Mouse (Mus musculus): ENCODE measurements around the gene Ica1. TPM values are rescaled to one million over a fixed set of nuclear protein-coding genes. Genes with fewer than 3 reads are reported as not detected.

Gene Ica1
- total RNA-seq, 2 experiments from 2014 or later = 1.5 to 1.7 TPM

- no peak for DNase-seq (ENCODE audit: low spot score)
Observed at GRCm38 (mm10) chr6:8744273-8744785, 34.0 kb downstream of the Ica1 start.

DNA sequence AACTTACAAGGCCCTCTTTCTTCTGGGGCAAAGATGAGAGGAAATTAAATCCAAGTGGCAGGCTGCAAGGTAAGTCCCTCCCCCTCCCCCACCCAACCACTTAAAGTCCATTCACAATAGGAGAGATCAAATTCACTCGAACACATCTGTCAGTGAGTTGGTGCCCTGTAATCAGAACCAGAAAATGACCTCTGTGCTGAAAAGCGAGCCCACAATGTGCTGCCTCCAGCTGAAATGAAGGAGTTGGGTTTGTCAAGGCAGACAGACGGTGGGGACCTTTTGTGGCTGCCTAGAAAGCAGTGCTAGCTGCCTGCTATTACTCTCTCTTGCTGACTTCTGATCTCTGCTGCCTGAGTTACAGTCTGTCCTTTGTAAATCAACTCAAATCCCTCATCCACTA lies 35.8 kb downstream of the Ica1 start:
- no peak for DNase-seq (ENCODE audit: low spot score)

DNA sequence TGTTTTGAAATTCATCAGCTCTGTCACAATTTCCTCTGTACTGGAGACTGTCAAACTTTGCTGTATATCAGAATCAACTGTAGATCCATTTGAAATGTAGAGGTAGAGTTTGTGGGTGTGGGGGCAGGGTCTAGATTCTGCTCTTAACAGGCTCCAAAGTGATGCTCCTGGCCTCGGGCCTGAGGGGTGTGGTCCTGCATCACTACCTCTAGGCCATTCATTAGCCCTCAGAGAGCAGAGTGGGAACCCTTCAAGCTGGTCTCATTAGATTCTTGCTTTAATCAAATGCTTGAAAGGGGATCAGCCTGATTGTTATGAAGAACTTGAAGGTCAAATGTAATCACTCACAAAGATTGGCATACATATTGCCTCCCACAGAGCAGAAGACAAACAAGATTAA lies 36.6 kb downstream of the Ica1 start:
- DNase-seq (ENCODE audit: low spot score) = no peak

GRCm38 (mm10) chr6:8740092-8740491 lies 38.2 kb downstream of the Ica1 start:
- DNase-seq (ENCODE audit: low spot score) = no peak

DNA sequence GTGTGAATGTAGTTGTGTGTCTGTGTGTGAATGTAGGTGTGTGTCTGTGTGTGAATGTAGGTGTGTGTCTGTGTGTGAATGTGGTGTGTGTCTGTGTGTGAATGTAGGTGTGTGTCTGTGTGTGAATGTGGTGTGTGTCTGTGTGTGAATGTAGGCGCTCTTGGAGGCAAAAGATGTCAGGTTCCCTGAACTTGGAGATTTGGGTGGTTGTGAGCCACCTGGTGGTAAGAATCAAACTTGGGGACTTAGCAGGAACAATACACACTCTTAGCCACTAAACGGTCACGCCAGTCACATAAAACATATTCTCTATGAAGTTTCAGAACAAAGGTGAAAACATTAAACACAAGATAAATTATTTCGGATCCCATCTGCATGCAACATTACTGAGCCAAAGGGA lies 39.9 kb downstream of the Ica1 start:
- no peak for DNase-seq (ENCODE audit: low spot score)

- DNase-seq (ENCODE audit: low spot score) = no peak
Observed at GRCm38 (mm10) chr6:8736493-8736820, 41.8 kb downstream of the Ica1 start.

DNA sequence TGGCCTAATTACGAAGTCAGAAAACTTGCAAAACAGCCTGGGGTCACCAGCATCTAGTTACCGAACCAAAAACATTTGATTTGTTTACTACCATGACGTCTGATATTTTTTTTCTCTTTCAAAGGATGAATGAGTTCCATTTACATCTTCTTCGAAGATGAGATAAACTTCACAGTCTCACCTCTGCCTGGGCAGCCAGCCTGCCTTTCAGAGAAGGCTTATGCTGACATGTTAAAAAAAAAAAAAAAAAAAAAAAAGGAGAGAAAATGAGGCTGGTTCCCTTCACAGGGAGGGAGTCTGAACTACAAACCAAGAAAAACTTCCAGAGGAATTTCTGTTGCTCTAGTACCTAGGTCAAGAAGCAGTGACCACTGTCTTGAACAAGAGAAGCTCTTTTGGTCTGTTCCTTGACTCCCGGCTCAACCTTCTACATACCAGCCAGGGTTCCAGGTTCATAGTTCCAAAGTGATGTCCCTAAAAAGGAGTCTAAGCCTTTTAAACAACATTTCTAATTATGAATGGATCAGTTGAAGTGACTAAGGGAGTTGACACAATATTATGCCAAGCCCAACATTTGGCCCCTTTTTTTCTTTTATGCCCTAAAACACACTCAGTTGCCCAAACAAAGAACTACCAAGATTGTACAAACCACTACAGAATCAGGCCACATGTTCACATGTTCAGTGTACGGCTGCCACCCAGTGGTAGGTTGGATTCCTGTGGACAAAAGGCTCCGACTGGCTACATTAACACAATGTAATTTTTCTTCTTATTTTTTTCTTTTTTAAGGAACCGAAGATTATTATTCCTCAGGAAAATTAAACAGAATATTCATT lies 42.4 kb downstream of the Ica1 start:
- peak; percentile 58 for DNase-seq (ENCODE audit: low spot score)

- DNase-seq (ENCODE audit: low spot score) = no peak
Observed at GRCm38 (mm10) chr6:8735044-8735443, 43.2 kb downstream of the Ica1 start.

DNA sequence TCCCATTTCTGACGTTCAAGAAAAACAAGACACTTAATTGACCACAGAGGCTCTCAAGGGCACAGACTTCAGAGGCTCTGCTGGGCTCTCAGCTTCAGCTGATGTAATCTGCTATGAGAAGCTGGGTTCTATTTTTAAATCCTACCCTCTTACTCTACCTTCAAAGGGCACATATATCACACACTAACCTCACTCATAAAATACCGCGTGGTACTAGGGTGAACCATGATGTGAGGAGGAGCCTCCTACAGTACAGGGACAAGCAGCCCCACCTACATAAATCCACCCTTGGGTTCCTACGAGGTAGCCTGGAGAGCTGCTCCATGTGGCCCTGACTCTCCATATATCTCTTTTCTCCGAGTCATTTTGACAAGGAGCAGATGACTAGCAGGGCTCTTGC lies 45.8 kb downstream of the Ica1 start:
- peak; percentile 5 for DNase-seq (ENCODE audit: low spot score)

DNA sequence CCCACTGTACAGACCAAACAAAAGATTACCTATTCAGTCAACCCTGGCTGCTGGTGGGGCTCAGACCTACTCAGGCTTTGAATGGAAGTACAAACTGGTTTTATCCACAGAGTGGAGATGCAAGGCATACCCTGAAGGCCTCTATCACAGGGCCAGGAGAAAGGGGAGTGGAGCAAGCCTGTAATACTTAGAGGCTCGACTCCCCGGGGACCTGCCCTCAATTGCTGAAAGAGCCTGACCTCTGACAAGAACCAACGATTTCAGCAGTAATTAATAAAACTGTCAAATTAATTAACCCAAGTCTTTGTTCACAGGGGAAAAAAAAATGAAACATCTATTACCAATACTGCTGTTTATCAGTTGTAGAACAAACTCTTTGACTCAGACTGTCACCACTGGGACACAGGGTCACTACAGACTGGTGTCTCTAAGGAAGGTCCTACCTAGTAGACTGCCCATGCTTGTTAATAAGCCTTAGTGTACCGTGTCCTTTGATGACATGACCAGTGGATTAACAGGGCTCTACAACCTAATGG lies 46.6 kb downstream of the Ica1 start:
- DNase-seq (ENCODE audit: low spot score) = no peak

- DNase-seq (ENCODE audit: low spot score) = no peak
Observed at GRCm38 (mm10) chr6:8730433-8730832, 47.9 kb downstream of the Ica1 start.

DNA sequence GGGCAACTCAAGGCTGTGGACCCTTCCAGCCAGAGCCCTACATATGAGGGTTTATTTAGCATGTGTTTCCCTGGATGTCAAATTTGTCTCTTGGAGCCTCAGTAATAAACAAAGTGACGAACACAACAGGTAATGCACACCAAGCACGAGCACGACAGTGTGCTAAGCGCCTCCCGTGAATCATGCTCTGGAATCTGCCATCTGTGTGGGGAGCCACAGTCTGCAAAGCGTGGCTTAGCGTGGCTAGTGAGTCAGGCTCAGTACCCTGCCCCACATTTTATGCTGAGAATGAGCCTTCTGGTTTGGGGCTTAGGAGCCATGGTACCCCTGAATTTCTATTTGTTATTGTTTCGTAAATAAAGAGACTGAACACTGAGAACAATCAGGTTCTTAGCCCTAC lies 50.5 kb downstream of the Ica1 start:
- no peak for DNase-seq (ENCODE audit: low spot score)

- no peak for DNase-seq (ENCODE audit: low spot score)
Observed at GRCm38 (mm10) chr6:8725610-8726009, 52.7 kb downstream of the Ica1 start.

DNA sequence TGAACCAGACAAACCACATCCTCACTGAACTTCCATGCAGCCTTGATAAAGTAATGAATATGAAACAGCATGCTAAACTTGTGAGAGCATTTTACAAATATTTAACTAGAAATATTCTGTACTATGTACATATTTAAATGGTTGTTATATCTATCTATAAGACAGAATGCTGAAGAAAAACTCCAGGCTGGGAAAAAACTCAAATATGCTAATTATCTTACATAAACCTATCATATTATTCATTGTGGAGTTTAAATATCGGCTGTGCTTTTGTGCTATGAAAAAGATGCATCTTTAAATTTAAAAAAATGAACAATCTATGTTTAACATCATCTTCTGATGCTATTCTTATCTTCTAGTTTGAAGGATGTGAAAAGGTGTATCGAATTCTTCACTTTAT lies 58.6 kb downstream of the Ica1 start:
- no peak for DNase-seq (ENCODE audit: low spot score)

- DNase-seq (ENCODE audit: low spot score) = no peak
Observed at GRCm38 (mm10) chr6:8717967-8718366, 60.3 kb downstream of the Ica1 start.

DNA sequence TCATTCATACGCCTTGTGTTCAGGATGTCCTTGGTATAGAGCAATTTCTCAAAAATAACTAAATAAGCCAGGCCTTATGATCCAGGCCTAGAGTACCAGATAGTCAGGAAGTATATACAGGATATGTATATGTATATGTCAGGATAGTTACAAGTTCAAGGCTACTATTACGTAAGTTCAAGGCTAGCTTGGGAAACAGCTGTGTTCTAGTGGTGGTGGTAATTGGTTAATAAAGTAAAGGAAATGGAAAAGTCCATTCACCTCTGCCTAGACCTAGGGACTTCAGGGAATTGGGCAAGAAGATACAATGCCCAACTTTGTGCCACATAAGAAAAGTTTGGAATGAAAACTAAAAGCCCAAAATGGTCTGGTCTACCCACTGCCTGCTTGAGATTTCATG lies 61.7 kb downstream of the Ica1 start:
- no peak for DNase-seq (ENCODE audit: low spot score)

DNA sequence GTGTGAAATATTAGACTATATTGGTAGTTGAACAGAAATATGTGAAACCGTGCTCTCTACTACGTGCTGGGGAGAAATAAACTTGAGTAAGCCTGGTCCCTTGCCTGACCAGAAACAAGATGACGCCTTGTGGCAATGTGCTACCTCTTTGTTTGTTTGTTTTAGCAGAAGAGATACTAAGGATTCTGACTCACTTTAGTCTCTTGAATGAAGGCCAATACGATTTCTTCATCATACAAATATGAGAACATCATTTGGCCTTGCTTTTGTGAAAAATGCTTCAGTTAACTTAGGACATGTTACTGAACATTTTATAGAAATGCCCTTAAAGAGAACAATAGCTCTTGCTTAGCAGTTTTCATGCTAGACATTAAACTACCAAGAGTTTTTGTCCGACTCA lies 67.0 kb downstream of the Ica1 start:
- DNase-seq (ENCODE audit: low spot score) = no peak

DNA sequence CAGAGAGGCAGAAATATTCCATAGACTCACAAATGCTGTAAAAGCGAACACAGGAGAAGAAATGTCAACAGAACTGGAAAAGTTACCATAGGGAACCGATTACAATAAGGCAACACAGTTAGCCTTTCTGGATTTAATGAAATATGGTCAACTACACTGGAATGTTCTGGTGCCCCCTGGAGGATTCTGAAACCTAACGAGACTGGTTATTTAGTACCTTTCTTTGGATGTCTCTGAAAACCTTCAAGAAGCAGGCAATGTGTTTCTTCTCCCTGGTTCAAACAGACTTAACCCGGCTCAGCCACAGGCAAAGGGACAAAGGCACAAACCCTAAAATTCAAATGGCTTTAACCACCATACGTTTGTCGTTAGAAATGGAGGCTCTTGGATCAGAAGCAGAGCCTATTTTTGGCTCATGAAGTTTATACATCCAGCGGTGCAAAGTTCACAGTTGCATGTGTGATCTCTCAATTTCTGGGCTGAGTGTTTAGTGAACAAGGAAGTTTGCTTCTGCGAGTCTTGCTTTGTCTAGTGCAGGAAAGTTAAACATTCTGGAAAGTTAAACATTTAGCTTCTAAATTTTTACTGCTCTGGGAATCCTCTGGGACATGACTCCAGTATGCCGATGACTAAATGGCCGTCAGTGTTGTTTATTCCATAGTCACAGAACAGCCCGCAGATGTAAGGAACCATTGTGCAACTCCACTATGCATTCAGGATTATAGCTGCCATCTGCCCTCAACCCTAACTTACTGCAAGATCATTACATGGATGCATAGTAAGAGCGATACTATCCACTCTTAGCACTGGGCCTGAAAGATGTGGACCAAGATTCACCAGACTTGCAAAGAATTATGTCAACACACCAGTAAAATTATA lies 83.4 kb downstream of the Ica1 start:
- DNase-seq (ENCODE audit: low spot score) = peak; percentile 43

- no peak for DNase-seq (ENCODE audit: low spot score)
Observed at GRCm38 (mm10) chr6:8693926-8694635, 84.2 kb downstream of the Ica1 start.

- no peak for DNase-seq (ENCODE audit: low spot score)
Observed at GRCm38 (mm10) chr6:8693141-8693881, 85.0 kb downstream of the Ica1 start.

Measured in gastrocnemius, adult 18-20 months (tissue).